Mouse (Mus musculus) left cerebral cortex, adult 2 months (tissue): ENCODE data around the gene 1700020D05Rik. TPM values are rescaled to one million over a fixed set of nuclear protein-coding genes. Genes with fewer than 3 reads are reported as not detected.

Source experiments
- DNase-seq, 2 experiments: peaks; one replicate each; pipeline ENCODE4 v3.0.0; 2021 to 2022; ENCODE audit warnings: low spot score in 2 of 2, mixed read lengths in 1 of 2; ENCODE audit errors: extremely low spot score in 1 of 2
- H3K27ac ChIP-seq: fragments of 200-600 bp; 2 replicates; pipeline ENCODE4 v1.8.1; 2022
- H3K4me3 ChIP-seq: fragments of 200-600 bp; 2 replicates; pipeline ENCODE4 v1.8.1; 2022
- CTCF ChIP-seq: fragments of 200-600 bp; IDR thresholded peaks from 2 replicates; pipeline ENCODE4 v1.8.1; 2022; ENCODE audit warnings: antibody characterized with exemption, mild to moderate bottlenecking, moderate library complexity
- intact Hi-C: fragments of 180-260 bp; cut with DNase I; formaldehyde crosslinking; loops from one replicate; pipeline ENCODE4 v1.15.1; 2025
- total RNA-seq, 2 experiments: library from RNA; stranded (reverse); gene quantifications; 2 replicates each; pipeline ENCODE4 v1.2.3; 2021

The 1700020D05Rik gene
- total RNA-seq, 2 experiments from 2014 or later, result 8.0 to 9.2 TPM

DNA sequence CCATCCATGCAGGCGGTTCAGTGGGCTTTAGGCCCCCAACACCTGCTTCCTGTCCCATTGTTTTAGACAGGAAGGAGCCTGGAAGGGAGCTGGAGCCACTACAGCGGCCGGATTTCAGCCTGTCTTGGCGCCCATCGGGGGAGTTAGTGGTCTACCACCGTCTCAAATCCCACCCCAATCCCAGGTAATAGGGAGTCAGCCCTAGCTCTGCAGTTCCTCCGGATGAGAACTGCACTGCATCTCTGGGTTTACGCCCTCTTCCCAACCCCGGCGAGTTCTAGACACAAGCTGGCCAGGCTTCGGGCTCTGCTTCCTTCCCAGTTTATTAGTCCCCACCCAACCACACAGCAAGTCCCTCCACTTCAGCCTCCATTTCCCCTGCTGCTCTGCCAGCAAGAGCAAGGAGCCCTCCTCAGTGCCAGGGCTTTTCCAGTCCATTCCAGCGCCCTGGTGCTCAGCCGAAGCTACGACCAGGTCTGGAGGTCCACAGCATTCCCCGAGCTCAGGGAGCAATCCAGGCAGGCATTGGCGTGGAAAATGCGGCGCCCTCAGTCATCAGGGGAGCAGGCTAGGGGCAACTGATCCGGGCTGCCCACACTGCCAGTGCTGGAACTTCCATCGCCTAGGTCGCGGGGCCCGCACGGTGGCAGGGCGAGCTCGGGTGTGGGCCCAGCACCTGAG lies 47.2 kb downstream of the 1700020D05Rik start:
- TF ChIP-seq CTCF, result no peak
- no peak for DNase-seq
- peak overlapping the region; percentile 99 for H3K27ac ChIP-seq
- intact Hi-C loops, result loop anchor here (2.0 kb wide), 2 partner anchors 32 kb away; partner anchors contain the start of genes AI837181, Drap1 and Mus81
- H3K4me3 ChIP-seq, result peak overlapping the region; percentile 63

DNA sequence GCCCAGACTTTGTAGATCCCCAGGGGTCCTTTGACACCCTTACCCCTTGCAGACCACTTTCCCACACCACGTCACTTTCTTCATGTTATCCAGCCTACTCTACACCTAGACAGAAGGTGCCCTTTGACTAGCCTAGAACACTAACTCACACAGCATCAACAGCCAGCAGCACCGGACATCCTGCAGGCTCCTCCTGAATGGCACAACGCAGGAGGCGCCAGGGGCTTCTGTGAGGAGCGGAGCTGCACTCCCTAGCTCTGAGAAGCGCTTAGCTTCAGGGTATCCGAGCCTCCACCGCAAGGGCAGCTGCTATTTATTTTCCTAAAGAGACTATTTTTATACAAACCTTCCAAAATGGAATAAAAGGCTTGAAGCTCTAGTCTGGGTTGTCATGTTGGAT lies 48.0 kb downstream of the 1700020D05Rik start:
- intact Hi-C loops, result no loop called here
- no peak for TF ChIP-seq CTCF
- DNase-seq, result no peak
- H3K27ac ChIP-seq, result peak overlapping the region; percentile 99
- H3K4me3 ChIP-seq, result peak overlapping the region; percentile 63

DNA sequence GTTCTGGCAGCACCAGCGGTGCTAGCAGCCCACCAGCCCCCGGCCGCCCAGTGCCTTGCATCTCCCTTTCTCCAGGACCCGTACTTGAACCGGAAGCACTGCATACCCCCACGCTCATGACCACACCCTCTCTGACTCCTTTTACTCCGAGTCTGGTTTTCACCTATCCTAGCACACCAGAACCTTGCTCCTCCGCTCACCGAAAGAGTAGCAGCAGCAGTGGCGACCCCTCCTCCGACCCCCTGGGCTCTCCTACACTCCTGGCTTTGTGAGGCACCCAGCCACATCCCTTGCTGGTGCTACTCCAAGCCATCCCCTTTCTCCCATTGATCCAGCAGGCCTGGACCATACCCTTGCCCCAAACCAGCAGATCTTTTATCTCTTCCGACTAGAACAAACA lies 48.5 kb downstream of the 1700020D05Rik start:
- intact Hi-C loops, result no loop called here

More for the DNA sequence above, 48.5 kb downstream of the 1700020D05Rik start:
- peak overlapping the region; percentile 63 for H3K4me3 ChIP-seq
- TF ChIP-seq CTCF, result no peak
- H3K27ac ChIP-seq, result no peak overlapping the region
- DNase-seq, result no peak

Other genes starting within 250 kb of the 1700020D05Rik start
- 10 to 100 TPM; 57.5 to 61.2 TPM for gene Pacs1, start 230.7 kb downstream of the 1700020D05Rik start, total RNA-seq
- gene Sf3b2, start 208.3 kb downstream of the 1700020D05Rik start, total RNA-seq, result 100 to 1,000 TPM; 194 to 201 TPM
- 10 to 100 TPM; 78.0 to 80.9 TPM for gene Gal3st3, start 205.5 kb downstream of the 1700020D05Rik start, total RNA-seq
- gene Catsper1, start 168.0 kb downstream of the 1700020D05Rik start, total RNA-seq, result not detected
- 10 to 100 TPM; 25.7 to 27.4 TPM for gene Cst6, start 154.2 kb downstream of the 1700020D05Rik start, total RNA-seq
- 10 to 100 TPM; 23.4 to 25.5 TPM for gene Eif1ad, start 137.0 kb downstream of the 1700020D05Rik start, total RNA-seq
- 10 to 100 TPM; 75.5 to 82.2 TPM for gene Banf1, start 136.6 kb downstream of the 1700020D05Rik start, total RNA-seq
- 100 to 1,000 TPM in 1 of 2 experiments, 10 to 100 TPM in 1; 94.2 to 100 TPM for gene Sart1, start 115.1 kb downstream of the 1700020D05Rik start, total RNA-seq
- not detected for gene Tsga10ip, start 101.3 kb downstream of the 1700020D05Rik start, total RNA-seq
- 100 to 1,000 TPM; 248 to 267 TPM for gene Drap1, start 78.8 kb downstream of the 1700020D05Rik start, total RNA-seq
- gene AI837181, start 78.6 kb downstream of the 1700020D05Rik start, total RNA-seq, result 10 to 100 TPM; 68.0 to 74.1 TPM
- gene Fosl1, start 56.2 kb downstream of the 1700020D05Rik start, total RNA-seq, result under 1 TPM in 1 of 2 experiments, not detected in 1; 0.65 TPM
- 10 to 100 TPM; 29.5 to 30.6 TPM for gene Ccdc85b, start 45.9 kb downstream of the 1700020D05Rik start, total RNA-seq
- 10 to 100 TPM; 88.9 to 92.1 TPM for gene Fibp, start 43.2 kb downstream of the 1700020D05Rik start, total RNA-seq
- gene Ctsw, start 35.3 kb downstream of the 1700020D05Rik start, total RNA-seq, result under 1 TPM; 0.36 to 0.47 TPM
- 10 to 100 TPM; 16.8 to 17.2 TPM for gene Efemp2, start 29.8 kb downstream of the 1700020D05Rik start, total RNA-seq
- gene Mus81, start 15.4 kb downstream of the 1700020D05Rik start, total RNA-seq, result 10 to 100 TPM; 33.3 to 33.4 TPM
- gene Cfl1, start 13.3 kb downstream of the 1700020D05Rik start, total RNA-seq, result 1,000 to 10,000 TPM; 1,296 to 1,301 TPM
- gene Snx32, start 6.8 kb upstream of the 1700020D05Rik start, total RNA-seq, result 10 to 100 TPM; 81.5 to 89.0 TPM
- not detected for gene Ovol1, start 56.9 kb upstream of the 1700020D05Rik start, total RNA-seq
- 1 to 10 TPM; 5.4 to 6.0 TPM for gene Ap5b1, start 64.2 kb upstream of the 1700020D05Rik start, total RNA-seq
- gene Rnaseh2c, start 98.1 kb upstream of the 1700020D05Rik start, total RNA-seq, result 10 to 100 TPM; 77.7 to 82.4 TPM
- gene Kat5, start 106.5 kb upstream of the 1700020D05Rik start, total RNA-seq, result 10 to 100 TPM; 94.3 to 99.2 TPM
- 10 to 100 TPM; 23.4 to 25.4 TPM for gene Rela, start 133.7 kb upstream of the 1700020D05Rik start, total RNA-seq
- 10 to 100 TPM; 18.2 to 19.0 TPM for gene Sipa1, start 159.9 kb upstream of the 1700020D05Rik start, total RNA-seq
- gene Map3k11, start 185.0 kb upstream of the 1700020D05Rik start, total RNA-seq, result 10 to 100 TPM; 16.2 to 17.0 TPM
- gene Pcnx3, start 185.1 kb upstream of the 1700020D05Rik start, total RNA-seq, result 10 to 100 TPM; 77.5 to 80.0 TPM
- not detected for gene Kcnk7, start 200.6 kb upstream of the 1700020D05Rik start, total RNA-seq
- 10 to 100 TPM; 21.1 to 30.7 TPM for gene Ehbp1l1, start 222.5 kb upstream of the 1700020D05Rik start, total RNA-seq
- gene Fam89b, start 225.9 kb upstream of the 1700020D05Rik start, total RNA-seq, result 10 to 100 TPM; 27.5 to 32.4 TPM
- 10 to 100 TPM; 38.9 to 43.1 TPM for gene Ltbp3, start 237.1 kb upstream of the 1700020D05Rik start, total RNA-seq